Mouse (Mus musculus) cortical plate, adult 2 months (tissue): ENCODE results near the gene Mgst3.

ENCODE experiments used
- CTCF ChIP-seq: fragments of 200-500 bp; IDR thresholded peaks from 2 replicates; pipeline ENCODE4 v1.5.1; 2011; ENCODE audit warnings: mild to moderate bottlenecking, control low read depth, low read length; ENCODE audit not compliant: insufficient read depth; ENCODE audit errors: extremely low read depth
- POLR2A ChIP-seq: fragments of 200-500 bp; IDR thresholded peaks from 2 replicates; pipeline ENCODE4 v1.6.1; 2011; ENCODE audit warnings: mild to moderate bottlenecking, low read length, control low read depth; ENCODE audit not compliant: insufficient read depth; ENCODE audit errors: extremely low read depth

DNA sequence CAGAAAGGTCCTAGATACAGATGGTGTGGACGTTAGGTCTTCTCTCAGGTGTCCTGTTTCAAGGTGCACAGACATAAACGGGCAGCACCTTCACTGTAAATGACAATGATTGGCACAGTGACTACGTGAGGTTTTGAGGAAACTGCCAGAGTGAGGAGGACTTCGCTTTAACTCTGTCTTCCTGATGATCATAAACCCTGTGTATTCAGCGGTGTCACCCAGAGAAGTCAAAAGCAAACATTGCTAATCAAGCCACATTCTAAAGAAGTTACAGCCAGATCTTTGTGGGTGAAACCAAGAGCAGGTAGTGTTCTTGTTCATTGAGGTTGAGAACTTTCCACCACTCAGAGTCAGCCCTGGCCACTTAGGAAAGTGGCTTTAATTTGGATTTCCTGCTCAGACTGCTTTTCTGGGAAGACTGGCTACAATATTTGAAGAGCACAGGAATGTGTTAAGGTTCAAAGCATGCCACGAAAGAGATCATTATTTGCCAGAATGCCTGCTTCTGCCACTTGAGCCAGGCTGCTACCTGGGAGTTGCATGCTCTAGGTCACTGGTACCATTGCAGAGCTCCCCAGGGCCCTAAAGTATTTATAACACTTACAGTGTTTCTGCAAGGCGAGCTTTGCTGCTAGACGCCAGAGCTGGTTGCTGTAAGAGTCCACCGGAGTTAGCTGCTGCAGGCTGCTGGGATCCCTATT is 37.5 kb upstream of the Mgst3 start:
- TF ChIP-seq POLR2A (no peak), CTCF (no peak)
